Mouse (Mus musculus) kidney, adult 2 months (tissue): Measurements from ENCODE around the gene Mlana.

Experiments used
- CTCF ChIP-seq: fragments of 200-500 bp; conservative IDR thresholded peaks from 2 replicates; pipeline ENCODE4 v1.5.1; 2011; ENCODE audit warnings: low read depth, mild to moderate bottlenecking, control low read depth, low read length, moderate library complexity, mixed read lengths; ENCODE audit not compliant: insufficient read depth, insufficient read length
- POLR2A ChIP-seq: fragments of 200-500 bp; IDR thresholded peaks from one replicate; pipeline ENCODE4 v1.6.1; 2011; ENCODE audit warnings: low read depth, low read length, control low read depth

DNA sequence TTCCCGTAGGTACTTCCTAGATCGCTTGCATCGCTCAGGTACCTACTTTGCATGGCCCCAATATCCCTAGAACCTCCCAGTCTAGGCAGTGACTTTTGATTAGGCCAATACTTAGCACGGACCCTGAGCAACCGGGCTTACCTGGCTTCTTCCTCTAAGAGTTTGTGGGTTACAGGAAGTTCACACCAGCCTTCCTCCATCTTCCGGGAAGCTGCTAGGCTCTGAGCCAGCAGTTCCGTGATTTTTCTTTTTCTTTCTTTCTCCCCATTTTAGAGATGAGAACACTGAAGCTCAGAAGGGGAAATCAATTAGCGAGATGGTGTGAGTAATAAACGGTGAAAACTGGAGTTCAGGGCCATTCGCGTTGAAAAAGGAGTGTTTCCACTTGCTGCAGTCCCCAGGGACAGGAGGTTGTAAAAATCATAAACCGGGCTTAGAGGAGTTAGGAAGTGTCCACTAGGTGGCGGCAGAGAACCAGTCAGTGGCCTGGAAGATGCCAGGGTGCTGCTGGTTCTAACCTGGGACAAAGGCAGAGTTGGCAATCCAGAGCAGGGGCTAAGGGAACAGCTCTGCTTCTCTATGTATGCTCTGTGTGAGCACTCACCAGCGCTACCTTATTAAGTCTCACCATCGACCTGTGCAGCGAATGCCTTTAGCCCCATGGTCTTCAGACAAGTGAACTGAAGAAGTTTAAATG, 13.6 kb upstream of the Mlana start:
- TF ChIP-seq CTCF (peak; percentile 85), POLR2A (no peak)
